Mouse (Mus musculus): ENCODE measurements around the gene Zbed4. TPM values are rescaled to one million over a fixed set of nuclear protein-coding genes. Genes with fewer than 3 reads are reported as not detected.

The Zbed4 gene
- total and polyA plus RNA-seq, 2 experiments = 1.8 to 2.8 TPM

- Histone ChIP-seq H3K9ac (ENCODE audit: low read depth, low read length) (peak overlapping the region; percentile 97), H3K79me2 (ENCODE audit: control insufficient read depth, insufficient read depth, low read length) (peaks cover 49% of the 10 kb centered on the region), H3K4me1 (ENCODE audit: control insufficient read depth, insufficient read depth, low read length) (peaks cover 19% of the 10 kb centered on the region), H3K36me3 (ENCODE audit: control insufficient read depth, insufficient read depth, low read length) (peaks cover 20% of the 10 kb centered on the region), H3K27me3 (ENCODE audit: control insufficient read depth, insufficient read depth, low read length) (no peaks in the 10 kb centered on the region), H3K27ac (replicated peaks; ENCODE audit: insufficient read depth, low read depth, low read length) (peak overlapping the region; percentile 50), H3K4me3 (ENCODE audit: insufficient read depth, low read depth, low read length) (peak overlapping the region; percentile 81)
- 4% methylated on average over 15 of the region's 15 CpGs for WGBS
- DNase-seq (ENCODE audit: extremely low read depth, low read depth, low spot score) = no peak
- TF ChIP-seq CTCF (IDR thresholded peaks at IDR 0.05; ENCODE audit: low read depth, low read length) (no peak), POLR2A (IDR thresholded peaks at IDR 0.05; ENCODE audit: extremely low read depth, insufficient read depth, low read length) (no peak)
Observed at GRCm38 (mm10) chr15:88732405-88733020, 18.9 kb upstream of the Zbed4 start.

GRCm38 (mm10) chr15:88733041-88733751 is 18.3 kb upstream of the Zbed4 start:
- no peak for TF ChIP-seq CTCF (IDR thresholded peaks at IDR 0.05; ENCODE audit: low read depth, low read length)
- no peak for TF ChIP-seq POLR2A (IDR thresholded peaks at IDR 0.05; ENCODE audit: extremely low read depth, insufficient read depth, low read length)
- H3K27me3 ChIP-seq (ENCODE audit: control insufficient read depth, insufficient read depth, low read length) = no peaks in the 10 kb centered on the region
- peaks cover 47% of the 10 kb centered on the region for H3K79me2 ChIP-seq (ENCODE audit: control insufficient read depth, insufficient read depth, low read length)
- peaks cover 18% of the 10 kb centered on the region for H3K36me3 ChIP-seq (ENCODE audit: control insufficient read depth, insufficient read depth, low read length)
- WGBS = under 1% methylated on average over 85 of the region's 86 CpGs
- H3K4me1 ChIP-seq (ENCODE audit: control insufficient read depth, insufficient read depth, low read length) = peaks cover 19% of the 10 kb centered on the region
- peak overlapping the region; percentile 97 for H3K9ac ChIP-seq (ENCODE audit: low read depth, low read length)
- peak; percentile 52 for DNase-seq (ENCODE audit: extremely low read depth, low read depth, low spot score)
- H3K4me3 ChIP-seq (ENCODE audit: insufficient read depth, low read depth, low read length) = peak overlapping the region; percentile 81
- H3K27ac ChIP-seq (replicated peaks; ENCODE audit: insufficient read depth, low read depth, low read length) = peak overlapping the region; percentile 50

GRCm38 (mm10) chr15:88733834-88734571 is 17.5 kb upstream of the Zbed4 start, which contains the start of gene Brd1:
Brd1 (minus strand) TSS chr15:88734233.
- peak within 1 kb of the TSS; percentile 81 for H3K4me3 ChIP-seq (ENCODE audit: insufficient read depth, low read depth, low read length)
- 19% methylated on average over 102 of the region's 103 CpGs for WGBS
- peaks cover 19% of the 10 kb centered on the region for H3K4me1 ChIP-seq (ENCODE audit: control insufficient read depth, insufficient read depth, low read length)
- TF ChIP-seq POLR2A (IDR thresholded peaks at IDR 0.05; ENCODE audit: extremely low read depth, insufficient read depth, low read length) = peak; percentile 80
- no peak for TF ChIP-seq CTCF (IDR thresholded peaks at IDR 0.05; ENCODE audit: low read depth, low read length)
- H3K27me3 ChIP-seq (ENCODE audit: control insufficient read depth, insufficient read depth, low read length) = no peaks in the 10 kb centered on the region
- H3K79me2 ChIP-seq (ENCODE audit: control insufficient read depth, insufficient read depth, low read length) = peaks cover 42% of the 10 kb centered on the region
- peak; percentile 51 for DNase-seq (ENCODE audit: extremely low read depth, low read depth, low spot score)
- H3K27ac ChIP-seq (replicated peaks; ENCODE audit: insufficient read depth, low read depth, low read length) = peak within 1 kb of the TSS; percentile 83
- H3K9ac ChIP-seq (ENCODE audit: low read depth, low read length) = peak within 1 kb of the TSS; percentile 97
- peaks cover 12% of the 10 kb centered on the region for H3K36me3 ChIP-seq (ENCODE audit: control insufficient read depth, insufficient read depth, low read length)

- peaks cover 18% of the 10 kb centered on the region for H3K4me1 ChIP-seq (ENCODE audit: control insufficient read depth, insufficient read depth, low read length)
- no peak for DNase-seq (ENCODE audit: extremely low read depth, low read depth, low spot score)
- H3K9ac ChIP-seq (ENCODE audit: low read depth, low read length) = no peak overlapping the region
- H3K36me3 ChIP-seq (ENCODE audit: control insufficient read depth, insufficient read depth, low read length) = no peaks in the 10 kb centered on the region
- H3K27ac ChIP-seq (replicated peaks; ENCODE audit: insufficient read depth, low read depth, low read length) = no peak overlapping the region
- H3K79me2 ChIP-seq (ENCODE audit: control insufficient read depth, insufficient read depth, low read length) = peaks cover 20% of the 10 kb centered on the region
- no peak overlapping the region for H3K4me3 ChIP-seq (ENCODE audit: insufficient read depth, low read depth, low read length)
- 49% methylated on average over 4 of the region's 4 CpGs for WGBS
- no peaks in the 10 kb centered on the region for H3K27me3 ChIP-seq (ENCODE audit: control insufficient read depth, insufficient read depth, low read length)
- TF ChIP-seq POLR2A (IDR thresholded peaks at IDR 0.05; ENCODE audit: extremely low read depth, insufficient read depth, low read length) (no peak), CTCF (IDR thresholded peaks at IDR 0.05; ENCODE audit: low read depth, low read length) (no peak)
Observed at GRCm38 (mm10) chr15:88736166-88736565, 15.3 kb upstream of the Zbed4 start.

- Histone ChIP-seq H3K27me3 (ENCODE audit: control insufficient read depth, insufficient read depth, low read length) (no peaks in the 10 kb centered on the region), H3K79me2 (ENCODE audit: control insufficient read depth, insufficient read depth, low read length) (peaks cover 3% of the 10 kb centered on the region; the same call in 1 of the 2 replicates), H3K36me3 (ENCODE audit: control insufficient read depth, insufficient read depth, low read length) (no peaks in the 10 kb centered on the region), H3K4me3 (ENCODE audit: insufficient read depth, low read depth, low read length) (no peak overlapping the region), H3K4me1 (ENCODE audit: control insufficient read depth, insufficient read depth, low read length) (peaks cover 4% of the 10 kb centered on the region), H3K27ac (replicated peaks; ENCODE audit: insufficient read depth, low read depth, low read length) (no peak overlapping the region), H3K9ac (ENCODE audit: low read depth, low read length) (no peak overlapping the region)
- no peak for DNase-seq (ENCODE audit: extremely low read depth, low read depth, low spot score)
- WGBS = 81% methylated on average over 2 of the region's 2 CpGs
- no peak for TF ChIP-seq CTCF (IDR thresholded peaks at IDR 0.05; ENCODE audit: low read depth, low read length)
- TF ChIP-seq POLR2A (IDR thresholded peaks at IDR 0.05; ENCODE audit: extremely low read depth, insufficient read depth, low read length) = no peak
Observed at GRCm38 (mm10) chr15:88738466-88738865, 13.0 kb upstream of the Zbed4 start.
